ENCODE assay signal across 20 mouse cellular contexts in the genomic region with DNA sequence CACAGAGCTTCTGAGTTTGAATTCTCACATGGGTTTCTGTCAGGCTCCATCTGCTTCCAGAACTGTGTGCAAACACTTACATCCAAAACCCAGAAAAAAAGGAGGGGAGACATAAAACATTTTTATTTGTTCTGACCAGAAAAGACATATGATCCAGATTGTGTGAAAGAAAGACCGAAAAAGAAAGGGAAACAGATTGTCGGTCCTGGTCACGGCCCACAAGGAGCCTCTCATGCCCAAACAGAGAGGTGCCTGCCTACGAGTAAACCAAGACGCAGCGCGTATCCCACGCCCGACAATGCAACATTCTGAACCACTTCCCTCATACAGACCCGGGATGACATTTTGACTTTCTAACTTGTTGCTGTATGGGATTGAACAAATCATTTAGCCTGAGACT.
DNase-seq lines count a peak whose midpoint lies in the region; ATAC-seq lines count a peak whose summit lies in the region.
"Had no signal": no experiment of that assay in that cellular context is flagged by ENCODE, and none has a peak within 500 bp of the region (broad histone marks: within the 10 kb centered on the region; RNA-seq: fewer than 3 reads in every experiment).

No protein-coding gene starts in this region.

- H3K27me3 ChIP-seq in midbrain, embryonic 10.5 days (ENCODE audit: low read depth, poor library complexity, severe bottlenecking) = no peaks in the 10 kb centered on the region
- H3K27me3 ChIP-seq in midbrain, embryonic 15.5 days (replicated peaks) = no peaks in the 10 kb centered on the region
- H3K27me3 ChIP-seq: embryonic facial prominence, embryonic 12.5 days; forebrain, embryonic 13.5 days had no signal

- H3K36me3 ChIP-seq in midbrain, embryonic 10.5 days = no peaks in the 10 kb centered on the region
- H3K36me3 ChIP-seq in midbrain, embryonic 15.5 days (replicated peaks) = no peaks in the 10 kb centered on the region
- H3K36me3 ChIP-seq: embryonic facial prominence, embryonic 10.5 days; embryonic facial prominence, embryonic 12.5 days had no signal

- H3K9ac ChIP-seq in midbrain, embryonic 15.5 days = no peak overlapping the region
- H3K9ac ChIP-seq: embryonic facial prominence, embryonic 12.5 days; forebrain, embryonic 13.5 days had no signal

- H3K4me3 ChIP-seq in midbrain, embryonic 10.5 days = no peak overlapping the region
- H3K4me3 ChIP-seq in midbrain, embryonic 15.5 days = no peak overlapping the region
- H3K4me3 ChIP-seq: embryonic facial prominence, embryonic 10.5 days; embryonic facial prominence, embryonic 12.5 days; forebrain, embryonic 13.5 days had no signal

- no peak overlapping the region for H3K4me2 ChIP-seq in midbrain, embryonic 15.5 days
- H3K4me2 ChIP-seq: embryonic facial prominence, embryonic 12.5 days; forebrain, embryonic 13.5 days had no signal

- 99% methylated on average over 10 of the region's 10 CpGs for WGBS in midbrain, embryonic 10.5 days
- WGBS in midbrain, embryonic 15.5 days = 95% methylated on average over 10 of the region's 10 CpGs

- H3K27ac ChIP-seq in midbrain, embryonic 10.5 days (replicated peaks) = peak overlapping the region; percentile 84; the same call in 1 of the 2 replicates
- H3K27ac ChIP-seq in midbrain, embryonic 15.5 days = no peak overlapping the region
- H3K27ac ChIP-seq: embryonic facial prominence, embryonic 10.5 days; embryonic facial prominence, embryonic 12.5 days; forebrain, embryonic 13.5 days had no signal

- H3K9me3 ChIP-seq in midbrain, embryonic 10.5 days (replicated peaks) = no peaks in the 10 kb centered on the region; the same call in 1 of the 2 replicates
- no peaks in the 10 kb centered on the region for H3K9me3 ChIP-seq in midbrain, embryonic 15.5 days
- H3K9me3 ChIP-seq: embryonic facial prominence, embryonic 10.5 days; embryonic facial prominence, embryonic 12.5 days; forebrain, embryonic 13.5 days had no signal

- ATAC-seq in frontal cortex, adult (ENCODE audit: low TSS enrichment) = peak; percentile 71
- ATAC-seq in midbrain, embryonic 15.5 days (replicated peaks) = no peak
- ATAC-seq: forebrain, embryonic 13.5 days; forebrain, embryonic 16.5 days had no signal

- peaks cover 50% of the 10 kb centered on the region for H3K4me1 ChIP-seq in midbrain, embryonic 10.5 days
- peaks cover 22% of the 10 kb centered on the region for H3K4me1 ChIP-seq in midbrain, embryonic 15.5 days

- DNase-seq in frontal cortex, adult 2 months (ENCODE audit: extremely low spot score in 1 of 2, low spot score in 1 of 2) = no peak
- DNase-seq in midbrain, embryonic 10.5 days (ENCODE audit: low spot score) = no peak
- DNase-seq in brain, adult 2 months (ENCODE audit: low read depth, low spot score) = peak; percentile 56
- DNase-seq in telencephalon, adult 2 months (ENCODE audit: low read depth, low spot score) = peak; percentile 35
- DNase-seq in adipocyte (ENCODE audit: low spot score) = no peak
- DNase-seq: adrenal gland, adult 8-10 months; adrenal gland, postnatal 14 days; adrenal gland, postnatal 36 days; cerebellum, adult 11 months; cerebellum, adult 18-20 months; cerebellum, adult 8-10 months; cerebellum, adult 9-11 months; cerebellum, postnatal 14 days; cerebellum, postnatal 36 days had no signal

Comparison
In these comparisons a context has a peak if more than half of its experiments do, and no peak if none do; other contexts are left out.
1. DNase-seq: peak in brain, adult 2 months (single experiment) and telencephalon, adult 2 months (single experiment); none in frontal cortex, adult 2 months (0 of 2), midbrain, embryonic 10.5 days (single experiment) and adipocyte (single experiment).